Mouse (Mus musculus): Measurements from ENCODE around the gene Nckap5. TPM values are rescaled to one million over a fixed set of nuclear protein-coding genes. Genes with fewer than 3 reads are reported as not detected.

The Nckap5 gene
- total RNA-seq, 2 experiments from 2014 or later: not detected

DNA sequence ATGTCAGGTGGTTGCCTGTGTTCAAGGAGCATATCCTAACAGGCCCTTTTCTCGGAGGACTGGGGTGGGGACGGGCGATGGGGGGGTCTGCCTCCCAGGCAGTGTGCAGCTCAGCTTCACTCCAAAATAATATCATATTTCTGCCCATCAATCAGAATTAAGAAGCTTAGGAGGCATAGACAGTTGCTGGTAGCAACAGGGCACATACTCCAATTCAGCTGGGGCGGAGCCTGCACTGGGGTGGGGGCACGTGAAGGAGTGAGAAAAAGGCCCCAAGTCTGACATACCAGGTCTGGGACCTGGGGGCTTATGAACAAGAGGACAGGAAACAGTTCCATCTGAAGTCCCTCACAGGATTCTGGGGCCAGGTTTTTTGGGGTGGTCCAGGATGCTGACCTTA, 339.2 kb downstream of the Nckap5 start:
- no peak for ATAC-seq (replicated peaks; ENCODE audit: poor library complexity, severe bottlenecking)

DNA sequence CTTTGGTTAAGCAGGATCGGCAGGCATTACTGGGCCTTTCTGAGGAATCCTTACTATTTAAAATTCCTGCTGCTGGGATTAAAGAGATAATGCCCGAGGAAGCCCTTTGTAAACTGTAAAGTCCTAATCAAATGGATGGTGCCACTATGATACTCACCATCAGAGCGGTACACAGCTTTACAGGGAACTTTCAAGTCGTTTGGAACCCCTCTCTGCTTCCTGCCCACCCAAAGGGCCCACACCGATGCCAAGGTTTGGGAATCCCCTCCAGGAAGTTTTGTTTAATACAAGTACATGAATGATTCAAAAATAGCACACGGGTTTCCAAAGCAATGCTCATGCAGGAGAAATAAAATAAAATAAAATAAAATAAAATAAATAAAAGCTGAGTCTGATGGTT, 340.3 kb downstream of the Nckap5 start:
- ATAC-seq (replicated peaks; ENCODE audit: poor library complexity, severe bottlenecking): no peak

DNA sequence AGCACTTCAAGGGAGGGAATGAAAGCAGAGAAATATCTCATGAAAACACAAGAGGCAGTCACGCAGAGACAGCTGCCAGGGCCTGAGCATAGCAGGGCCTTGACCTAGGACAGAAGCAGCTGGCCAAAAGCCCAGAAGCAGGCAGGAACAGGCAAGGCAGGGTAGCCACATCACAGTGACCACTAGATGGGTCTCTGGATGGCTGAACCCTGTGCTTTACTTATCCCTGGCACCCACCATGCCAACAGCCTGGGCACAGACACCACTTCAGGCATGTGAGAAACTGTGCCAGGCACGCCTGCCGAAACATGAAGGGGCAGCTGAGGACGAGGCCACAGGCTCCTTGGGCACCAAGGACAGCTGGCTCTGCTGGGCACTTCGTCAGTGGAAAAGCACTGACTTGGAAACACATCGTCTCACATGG, 345.9 kb downstream of the Nckap5 start:
- no peak for ATAC-seq (replicated peaks; ENCODE audit: poor library complexity, severe bottlenecking)

DNA sequence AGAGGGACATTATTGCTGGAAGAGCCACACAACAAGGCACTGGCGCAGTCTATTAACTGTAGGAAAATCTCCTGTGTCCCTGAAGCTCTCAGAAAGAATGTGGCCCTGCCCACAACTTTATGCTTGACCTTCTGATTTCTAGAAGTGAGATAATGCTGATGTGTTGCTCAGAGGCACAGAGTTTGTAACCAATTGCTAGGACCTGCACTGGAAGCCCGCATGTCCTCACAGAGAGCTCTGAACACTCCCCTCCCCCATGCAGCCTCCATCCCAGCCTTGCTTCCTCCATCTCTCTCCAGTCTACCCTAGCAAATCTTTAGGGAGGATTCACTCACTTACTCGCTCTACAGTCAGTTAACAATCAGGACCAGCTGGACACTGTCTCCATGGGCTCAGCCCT, 346.9 kb downstream of the Nckap5 start:
- ATAC-seq (replicated peaks; ENCODE audit: poor library complexity, severe bottlenecking): no peak

DNA sequence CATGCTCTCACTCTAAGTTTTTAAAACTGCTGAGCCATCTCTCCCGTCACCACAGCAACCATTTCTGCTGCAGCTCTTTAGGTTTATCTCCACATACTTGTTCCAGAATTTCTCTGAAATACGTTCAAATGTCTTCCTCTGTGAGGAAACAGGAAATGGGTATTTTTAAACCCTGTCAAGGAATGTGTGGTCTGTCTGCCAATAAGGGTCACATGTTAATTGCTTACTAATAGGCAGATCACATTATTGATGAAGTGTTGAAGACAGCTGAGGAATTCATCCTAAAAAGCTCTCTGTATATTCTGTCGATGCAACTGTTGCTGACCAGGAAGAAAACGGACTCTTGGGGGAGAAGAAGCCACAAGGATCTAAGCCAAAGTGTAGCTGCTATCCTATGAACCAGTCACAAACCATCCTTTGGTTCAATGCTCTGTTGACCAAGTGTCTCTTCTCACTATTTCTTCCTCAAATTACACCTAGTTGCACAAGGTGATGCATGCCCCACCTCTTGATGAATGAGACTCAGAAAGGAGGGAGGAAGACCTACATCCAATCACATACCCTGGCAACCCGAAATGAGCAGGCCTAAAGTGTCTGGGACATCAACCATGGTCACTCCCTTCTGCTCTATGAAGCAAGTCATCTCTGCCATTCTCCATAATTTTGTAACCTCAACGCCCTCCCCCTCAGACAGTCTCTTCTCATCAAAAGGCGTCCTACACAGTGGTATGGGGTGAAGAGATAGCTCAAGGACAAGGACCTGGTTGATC, 349.0 kb downstream of the Nckap5 start:
- ATAC-seq (replicated peaks; ENCODE audit: poor library complexity, severe bottlenecking): no peak

- ATAC-seq (replicated peaks; ENCODE audit: poor library complexity, severe bottlenecking): no peak
Measured at GRCm38 (mm10) chr1:126473044-126473443, 357.6 kb downstream of the Nckap5 start.

- ATAC-seq (replicated peaks; ENCODE audit: poor library complexity, severe bottlenecking): no peak
Measured at GRCm38 (mm10) chr1:126471419-126471818, 359.2 kb downstream of the Nckap5 start.

DNA sequence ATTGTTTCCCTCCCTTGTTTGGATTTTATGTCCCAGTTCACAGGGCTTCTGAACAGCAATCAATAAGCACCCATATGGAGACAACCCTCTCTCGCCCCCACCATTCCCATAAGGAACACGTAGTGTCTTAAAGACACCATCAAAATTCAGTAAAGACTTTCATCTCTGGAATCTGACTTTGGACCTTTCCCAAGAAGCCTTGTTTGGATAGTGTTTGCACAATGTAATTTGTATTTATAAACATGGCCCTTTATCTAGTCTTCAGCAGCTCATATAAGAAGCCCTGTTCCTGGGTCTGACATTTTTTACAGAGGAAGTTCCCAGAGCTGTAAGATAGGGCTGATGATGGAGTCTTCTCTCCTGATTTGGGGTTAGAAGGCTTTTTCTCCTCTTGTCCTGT, 359.7 kb downstream of the Nckap5 start:
- no peak for ATAC-seq (replicated peaks; ENCODE audit: poor library complexity, severe bottlenecking)

DNA sequence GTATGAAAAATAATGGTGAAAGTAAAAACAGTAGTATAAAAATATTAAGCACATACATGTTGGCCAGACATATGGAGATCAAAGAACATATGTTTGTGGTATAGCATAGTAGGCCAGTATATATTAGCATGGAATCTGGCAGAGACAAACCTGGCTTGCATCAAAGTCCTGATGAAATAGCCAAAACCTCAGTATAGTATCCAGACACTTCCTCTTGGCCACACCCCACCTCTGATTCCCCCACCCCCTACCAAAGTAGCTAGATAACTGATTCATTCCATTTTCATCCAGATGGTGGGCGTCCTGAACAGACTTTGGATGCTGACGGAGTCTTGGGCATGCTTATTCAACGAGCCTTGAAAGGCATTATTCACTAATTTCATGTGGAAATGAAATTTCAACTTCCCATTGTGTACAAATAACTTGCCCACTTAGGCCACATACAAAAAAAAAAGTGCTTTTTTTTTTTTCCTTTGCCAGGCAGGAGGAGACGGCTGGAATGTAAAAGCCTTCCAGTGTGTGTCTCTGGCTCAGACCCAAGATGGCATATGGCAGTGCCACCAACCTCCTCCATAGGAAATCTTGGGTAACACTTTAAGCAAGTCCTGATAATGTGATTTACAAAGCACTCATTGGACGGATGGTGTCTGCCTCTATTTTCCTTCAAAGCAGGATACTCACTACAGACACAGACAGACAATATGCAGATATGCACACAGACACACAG, 360.6 kb downstream of the Nckap5 start:
- no peak for ATAC-seq (replicated peaks; ENCODE audit: poor library complexity, severe bottlenecking)

DNA sequence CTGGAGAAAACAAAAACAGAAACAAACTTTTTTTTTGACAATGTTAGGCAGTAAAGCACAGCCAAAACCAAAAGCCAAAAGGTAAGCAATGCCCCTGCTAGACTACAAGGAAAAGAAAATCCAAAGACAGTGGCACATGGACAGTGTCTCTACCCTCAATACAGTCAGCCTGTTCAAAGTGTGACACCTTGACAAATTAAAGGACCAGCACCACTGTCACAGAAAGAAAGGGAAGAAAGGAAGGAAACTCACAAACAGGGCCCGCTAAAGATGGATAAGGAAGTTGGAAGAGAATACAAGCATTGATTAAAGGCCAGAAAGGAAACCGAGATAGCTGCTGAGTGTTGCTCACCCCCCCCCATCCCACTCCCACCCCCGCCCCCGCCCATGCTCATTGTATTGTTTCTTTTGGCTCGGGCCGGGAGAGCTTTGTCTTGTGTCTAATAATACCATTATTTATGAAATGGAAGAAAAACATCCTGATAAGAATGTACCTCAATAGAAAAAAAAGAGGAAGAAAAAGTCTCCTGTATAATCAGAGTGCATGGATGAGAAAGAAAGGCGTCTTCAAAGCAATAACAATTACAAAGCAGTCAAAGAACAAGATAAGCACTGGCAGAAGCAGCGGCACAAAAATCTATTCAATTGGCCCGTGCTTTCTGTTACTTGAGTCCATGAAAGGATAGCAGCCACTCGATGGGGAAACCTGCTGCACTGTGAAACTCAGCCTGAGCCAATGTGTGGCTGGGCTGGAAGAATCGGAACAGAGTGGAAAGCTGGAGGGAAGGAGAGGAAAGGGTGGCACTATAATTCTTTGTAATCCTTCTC, 368.9 kb downstream of the Nckap5 start:
- ATAC-seq (replicated peaks; ENCODE audit: poor library complexity, severe bottlenecking): no peak

DNA sequence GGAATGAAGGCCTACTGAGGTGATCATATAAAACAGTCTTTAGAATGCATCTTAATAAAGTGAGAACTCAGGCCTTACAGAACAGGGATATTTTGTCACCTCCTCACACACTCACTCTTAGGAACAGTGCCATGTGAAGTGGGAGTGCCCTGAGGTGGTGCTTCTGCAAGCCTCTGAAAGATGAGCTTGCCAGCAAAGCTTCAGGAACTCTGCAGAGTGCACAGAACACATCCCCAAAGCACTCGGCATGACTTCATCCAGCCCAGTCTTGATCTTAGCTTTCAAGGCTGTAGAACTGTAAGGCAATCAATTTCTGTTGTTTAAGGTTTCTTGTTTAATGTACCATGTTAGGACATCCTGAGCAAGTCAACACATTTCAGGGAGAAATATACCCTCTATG, 372.9 kb downstream of the Nckap5 start:
- ATAC-seq (replicated peaks; ENCODE audit: poor library complexity, severe bottlenecking): no peak

DNA sequence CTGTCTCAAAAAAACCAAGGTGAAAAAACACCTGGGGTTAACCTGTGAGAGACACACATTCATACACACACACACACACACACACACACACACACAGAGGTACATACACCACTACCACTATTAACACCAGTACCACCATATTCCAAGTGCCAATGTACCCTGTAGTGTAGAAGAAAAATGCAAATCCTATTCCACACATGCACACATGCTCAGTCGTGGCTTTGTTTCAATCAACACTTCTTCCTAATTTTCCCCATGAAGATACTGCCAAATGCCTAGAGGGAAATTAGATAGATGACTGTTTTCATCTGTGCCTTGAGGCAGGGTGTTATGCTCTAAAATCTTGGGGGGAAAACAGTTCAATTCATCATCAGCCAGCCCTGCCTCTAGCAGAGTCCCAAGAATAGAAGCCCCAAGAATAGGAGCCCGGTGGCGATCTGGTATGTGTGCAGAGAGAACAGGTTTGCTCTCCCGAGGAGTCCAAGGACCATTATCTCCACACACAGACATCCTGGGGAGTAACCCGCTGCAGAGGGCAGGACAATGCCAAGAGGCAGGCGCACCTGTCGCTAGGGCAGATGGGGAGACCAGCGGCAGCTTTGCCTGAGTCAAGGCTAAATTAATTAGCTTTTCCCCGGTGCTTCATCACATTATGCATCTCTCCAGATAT, 376.0 kb downstream of the Nckap5 start:
- ATAC-seq (replicated peaks; ENCODE audit: poor library complexity, severe bottlenecking): no peak

DNA sequence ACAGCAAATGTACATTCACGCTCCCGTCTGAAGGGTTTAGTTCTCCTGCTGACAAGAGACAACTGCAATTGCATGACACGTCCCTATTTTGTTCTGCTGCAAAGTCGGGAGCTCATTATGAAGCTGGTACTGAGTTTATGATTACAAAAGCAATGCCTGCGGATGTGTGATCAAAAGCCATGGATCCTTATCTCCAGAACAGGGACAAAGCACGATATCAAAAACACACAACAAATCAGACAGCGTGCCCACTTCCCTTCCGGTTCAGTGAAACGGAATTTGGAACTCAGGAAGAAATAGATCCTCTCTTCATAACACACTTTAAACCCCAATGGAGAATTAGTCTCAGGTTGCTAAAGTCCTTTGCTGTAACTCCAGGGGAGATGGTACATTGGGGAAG, 379.1 kb downstream of the Nckap5 start:
- ATAC-seq (replicated peaks; ENCODE audit: poor library complexity, severe bottlenecking): no peak

- ATAC-seq (replicated peaks; ENCODE audit: poor library complexity, severe bottlenecking): no peak
Measured at GRCm38 (mm10) chr1:126449424-126449823, 381.2 kb downstream of the Nckap5 start.

DNA sequence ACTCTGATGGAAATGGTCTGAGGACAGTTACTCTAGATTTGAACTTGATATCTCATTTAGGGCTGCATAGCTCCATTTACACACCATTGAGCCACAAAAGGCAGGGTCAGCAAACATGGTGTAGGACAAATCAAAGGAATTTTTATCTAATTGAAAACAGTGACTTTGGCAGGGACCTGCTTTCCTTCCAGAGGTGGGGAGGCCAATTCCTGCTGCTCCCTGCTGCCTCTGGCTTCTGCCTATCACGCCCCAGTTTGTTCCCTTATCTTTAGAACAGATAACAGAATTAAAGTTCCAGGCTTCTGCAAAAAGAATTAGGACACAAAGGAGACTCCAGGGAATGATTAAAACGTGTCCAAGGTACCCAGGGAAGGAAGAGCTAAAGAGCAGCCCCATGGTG, 386.7 kb downstream of the Nckap5 start:
- no peak for ATAC-seq (replicated peaks; ENCODE audit: poor library complexity, severe bottlenecking)

DNA sequence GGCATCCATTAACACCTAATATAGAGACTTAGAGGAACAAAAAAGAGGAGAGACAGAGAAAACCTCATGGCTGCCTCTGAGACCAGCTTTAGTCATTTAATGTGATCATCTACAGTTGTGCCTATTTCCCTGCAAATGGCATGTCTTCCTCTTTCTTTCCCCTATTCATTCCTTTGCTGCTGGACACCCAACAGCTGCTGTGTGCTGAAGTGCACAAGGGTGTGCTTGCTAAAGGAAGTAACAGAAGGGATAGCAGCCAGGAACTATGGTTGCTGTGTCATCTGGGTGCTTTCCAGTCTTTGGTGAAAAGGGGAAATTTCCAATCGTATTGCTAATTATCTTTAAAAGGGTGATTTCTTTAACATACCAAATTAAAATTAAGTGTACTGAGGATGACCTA, 387.9 kb downstream of the Nckap5 start:
- no peak for ATAC-seq (replicated peaks; ENCODE audit: poor library complexity, severe bottlenecking)

DNA sequence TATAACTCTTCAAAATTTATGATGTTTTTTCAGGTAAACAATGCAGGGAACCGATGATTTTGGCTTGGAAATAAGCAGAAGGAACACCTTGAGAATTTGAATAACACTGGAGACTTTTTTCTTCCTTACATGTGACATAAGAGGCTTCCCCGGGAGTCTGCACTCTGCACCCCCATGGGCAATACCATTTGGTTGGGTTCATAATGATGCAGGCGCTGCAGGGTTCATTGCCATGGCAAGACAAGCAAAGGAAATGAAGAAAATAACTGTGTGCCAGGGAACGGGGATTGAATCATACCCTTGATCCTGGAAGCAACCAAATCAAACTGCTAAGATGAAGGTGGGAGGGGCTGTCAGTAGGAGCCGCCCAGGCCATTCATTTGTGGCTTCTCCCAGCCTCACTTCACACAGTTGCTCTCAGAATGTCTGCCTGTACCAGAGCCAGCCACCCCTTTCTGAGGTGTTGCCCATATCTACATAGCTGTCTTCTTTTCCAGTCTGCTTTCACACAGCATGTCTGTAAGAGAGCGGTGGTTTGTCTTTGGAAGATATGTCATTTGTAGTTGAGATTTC, 392.5 kb downstream of the Nckap5 start:
- ATAC-seq (replicated peaks; ENCODE audit: poor library complexity, severe bottlenecking): no peak

DNA sequence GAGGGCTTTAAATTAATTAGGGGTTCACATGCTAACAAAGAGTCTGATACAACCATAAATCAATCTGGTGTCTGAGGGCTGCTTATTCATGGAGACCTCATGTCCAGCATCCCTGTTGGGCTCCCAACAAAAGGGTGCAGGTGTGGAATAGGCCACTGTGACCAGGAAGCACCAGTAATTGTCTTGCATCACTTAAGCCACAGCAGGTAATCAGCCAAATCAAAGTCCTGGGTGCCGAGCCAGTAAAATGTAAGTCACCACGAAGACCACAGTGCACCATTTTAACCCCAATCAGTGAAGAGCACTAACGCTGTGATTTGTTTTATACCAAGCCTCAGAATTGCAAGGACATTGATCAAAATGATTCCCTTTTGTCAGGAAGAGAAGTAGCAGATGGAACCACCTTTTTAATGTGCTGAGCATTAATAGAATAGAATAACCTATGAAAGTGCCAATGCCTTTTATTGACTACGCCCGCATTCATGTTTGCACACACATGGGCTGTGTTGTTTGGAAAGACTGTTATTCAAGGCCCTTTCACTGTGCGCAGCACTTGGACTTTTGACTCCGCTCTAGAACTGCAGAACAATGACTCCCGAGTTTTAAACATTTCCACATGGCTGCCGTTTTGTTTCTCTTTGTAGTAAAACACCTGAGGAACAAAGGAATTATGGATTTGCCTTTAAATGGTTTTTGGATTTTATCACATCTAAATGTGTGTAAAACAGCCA, 393.5 kb downstream of the Nckap5 start:
- ATAC-seq (replicated peaks; ENCODE audit: poor library complexity, severe bottlenecking): no peak

GRCm38 (mm10) chr1:126432285-126432684, 398.3 kb downstream of the Nckap5 start:
- ATAC-seq (replicated peaks; ENCODE audit: poor library complexity, severe bottlenecking): no peak

DNA sequence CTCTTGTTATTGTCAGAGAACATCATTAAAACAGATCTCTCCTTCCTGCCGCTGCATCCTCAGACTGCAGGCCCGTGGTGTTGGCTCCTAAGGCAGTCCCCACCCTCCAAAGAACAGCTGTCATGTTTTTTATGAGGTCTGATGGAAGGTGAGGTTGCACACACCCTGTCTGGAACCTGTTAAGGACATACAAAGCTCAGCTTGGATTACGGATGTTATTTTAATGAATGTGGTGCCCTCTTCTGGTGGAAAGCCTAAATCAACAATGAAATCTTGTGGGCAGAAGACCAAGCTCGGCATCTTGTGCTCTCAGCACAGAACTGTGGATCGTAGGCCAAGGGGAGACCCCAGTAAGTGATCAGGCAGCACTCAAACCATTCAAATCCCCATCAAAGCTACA, 399.0 kb downstream of the Nckap5 start:
- no peak for ATAC-seq (replicated peaks; ENCODE audit: poor library complexity, severe bottlenecking)

All from granulocyte monocyte progenitor cell, adult 5-6 weeks (primary cell).